Mouse (Mus musculus) frontal cortex, postnatal 36 days (tissue): Measurements from ENCODE around the gene Col15a1.

Experiments
- DNase-seq, 2 experiments: peaks; one replicate each; pipeline ENCODE4 v3.0.0; 2022; ENCODE audit warnings: low spot score in 2 of 2

Col15a1 gene

DNA sequence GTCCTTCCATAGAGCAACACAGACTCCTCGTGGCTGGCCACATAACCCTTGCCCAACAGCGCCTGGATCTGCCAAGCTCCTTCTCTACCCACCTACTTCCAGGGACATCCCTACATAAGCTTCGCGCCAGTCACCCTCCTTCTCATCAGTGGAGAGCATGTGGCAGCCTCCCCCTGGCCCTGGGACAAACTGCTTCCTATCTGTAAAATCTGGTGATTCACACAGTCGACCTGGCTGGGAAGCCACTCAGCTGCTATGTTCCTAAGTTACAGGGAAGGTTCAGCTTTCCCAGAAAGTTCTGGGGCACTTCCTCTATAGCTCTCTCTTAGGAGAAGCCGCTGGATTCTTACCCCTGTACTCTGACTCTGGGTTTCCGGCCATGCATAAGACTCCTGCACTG, 22.5 kb downstream of the Col15a1 start:
- DNase-seq, result no peak

DNA sequence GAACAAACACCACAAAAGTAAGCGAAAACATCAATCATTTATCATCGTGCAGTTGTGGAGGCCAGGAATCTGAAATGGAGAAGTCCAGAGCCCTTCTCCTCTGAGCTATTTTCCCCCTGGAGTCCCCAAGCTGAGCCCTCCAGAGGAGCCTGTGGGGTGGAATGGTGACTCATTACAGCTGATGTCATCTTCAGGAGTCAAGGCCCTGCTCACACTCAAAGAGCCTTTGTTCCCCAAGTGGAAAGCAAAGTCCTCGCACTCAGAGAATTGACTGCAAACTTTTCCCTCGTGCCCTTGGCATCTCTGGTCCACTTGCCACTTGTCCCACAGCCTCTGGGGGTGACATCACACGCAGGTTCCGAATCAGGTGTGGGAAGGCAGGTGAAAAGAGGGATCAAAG, 23.4 kb downstream of the Col15a1 start:
- no peak for DNase-seq

- DNase-seq, result no peak
These were observed 25.4 kb downstream of the Col15a1 start for GRCm38 (mm10) chr4:47233192-47233835.

DNA sequence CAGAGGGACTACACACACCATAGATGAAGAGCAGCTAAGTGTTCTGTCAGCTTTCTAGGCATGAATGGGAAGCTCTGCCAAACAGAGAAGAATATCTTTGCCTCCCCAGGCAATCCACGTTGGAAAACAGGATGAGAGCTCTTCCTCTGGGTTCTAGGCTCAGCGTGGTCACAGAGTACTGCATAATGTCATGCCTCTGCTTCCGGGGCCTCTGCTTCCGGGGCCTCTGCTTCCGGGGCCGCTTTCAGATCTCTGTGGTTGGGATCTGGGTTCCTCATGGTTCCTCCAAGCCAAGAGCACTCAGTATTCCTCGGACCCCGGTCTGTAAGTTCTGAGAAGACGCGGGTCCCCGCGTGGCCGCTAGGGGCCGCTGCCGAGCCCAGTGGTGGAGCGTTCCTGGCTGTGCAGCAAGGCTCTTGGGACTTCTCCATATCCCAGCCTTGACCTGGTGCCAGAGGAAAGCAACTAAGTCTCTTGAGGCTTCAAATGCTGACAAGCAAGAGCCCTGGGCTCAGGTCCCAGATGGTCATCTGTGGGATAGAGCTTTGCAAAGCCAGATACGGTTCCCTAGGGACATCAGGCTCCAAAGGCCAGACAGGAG, 26.8 kb downstream of the Col15a1 start:
- DNase-seq, result peak; percentile 69 to 70

GRCm38 (mm10) chr4:47235312-47235711, 27.4 kb downstream of the Col15a1 start:
- DNase-seq, result no peak

DNA sequence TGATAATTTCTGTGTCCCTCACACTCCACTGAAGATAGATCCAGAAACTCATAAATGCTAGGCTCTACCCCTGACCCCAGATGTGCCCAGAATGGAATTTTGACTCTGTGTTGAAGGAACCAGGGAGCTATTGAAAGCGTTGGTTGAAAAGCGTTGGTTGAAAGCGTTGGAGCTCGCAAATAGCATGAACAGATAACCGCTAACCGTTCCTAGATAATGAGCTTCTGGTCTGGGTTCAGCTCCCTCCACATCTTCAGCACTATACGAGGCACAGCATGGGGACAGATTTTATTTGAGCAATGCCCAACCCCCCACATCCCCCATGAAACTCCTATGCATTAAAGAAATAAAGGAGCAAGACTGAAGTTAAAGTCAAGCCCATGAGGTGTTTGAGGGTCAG, 28.1 kb downstream of the Col15a1 start:
- DNase-seq, result no peak

DNA sequence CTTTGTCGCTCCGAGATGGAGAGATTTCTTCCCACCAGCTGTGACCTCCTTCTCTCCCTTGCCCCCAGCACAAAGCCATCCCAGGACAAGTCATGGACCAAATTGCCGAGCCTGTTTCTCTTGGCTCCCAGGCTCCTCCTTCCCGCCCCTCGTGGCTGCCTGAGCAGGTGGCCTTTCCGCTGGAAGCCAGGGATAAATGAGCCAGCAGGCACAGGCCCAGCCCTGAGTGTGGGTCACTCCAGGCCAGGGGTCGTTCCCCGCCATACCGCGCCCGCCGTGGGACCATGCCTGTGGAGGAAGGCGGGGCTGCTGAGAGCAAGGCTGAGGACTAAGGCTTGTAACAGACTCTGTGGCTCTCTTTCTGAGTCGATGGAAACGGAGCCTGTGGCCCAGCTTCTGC, 29.3 kb downstream of the Col15a1 start:
- no peak for DNase-seq

- no peak for DNase-seq
These were observed 31.2 kb downstream of the Col15a1 start for GRCm38 (mm10) chr4:47239114-47239513.

GRCm38 (mm10) chr4:47240901-47241300, 32.9 kb downstream of the Col15a1 start:
- DNase-seq, result no peak

GRCm38 (mm10) chr4:47242127-47242526, 34.2 kb downstream of the Col15a1 start:
- no peak for DNase-seq

DNA sequence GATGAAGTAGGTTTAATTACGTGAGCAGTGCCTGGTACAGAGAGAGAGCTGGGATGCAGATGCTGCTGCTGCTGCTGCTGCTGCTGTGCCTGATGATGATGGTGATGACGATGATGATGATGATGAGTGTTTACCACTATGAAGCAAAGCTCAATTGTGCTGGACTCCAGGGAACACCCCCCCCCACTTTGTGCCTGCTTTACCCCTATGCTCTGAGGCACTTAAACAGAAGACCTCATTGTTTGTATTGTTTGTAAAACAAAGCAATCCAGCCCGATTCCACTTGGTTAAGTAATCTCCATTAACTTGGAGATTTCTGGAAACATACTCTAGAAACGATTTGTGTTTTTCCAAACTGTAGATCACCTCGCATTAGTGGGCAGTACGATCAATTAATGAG, 36.7 kb downstream of the Col15a1 start:
- DNase-seq, result no peak

GRCm38 (mm10) chr4:47245621-47246020, 37.7 kb downstream of the Col15a1 start:
- DNase-seq, result no peak

GRCm38 (mm10) chr4:47246811-47247210, 38.9 kb downstream of the Col15a1 start:
- DNase-seq, result no peak

- DNase-seq, result peak in 1 of 2 experiments; percentile 51
These were observed 39.6 kb downstream of the Col15a1 start for GRCm38 (mm10) chr4:47247574-47247973.

DNA sequence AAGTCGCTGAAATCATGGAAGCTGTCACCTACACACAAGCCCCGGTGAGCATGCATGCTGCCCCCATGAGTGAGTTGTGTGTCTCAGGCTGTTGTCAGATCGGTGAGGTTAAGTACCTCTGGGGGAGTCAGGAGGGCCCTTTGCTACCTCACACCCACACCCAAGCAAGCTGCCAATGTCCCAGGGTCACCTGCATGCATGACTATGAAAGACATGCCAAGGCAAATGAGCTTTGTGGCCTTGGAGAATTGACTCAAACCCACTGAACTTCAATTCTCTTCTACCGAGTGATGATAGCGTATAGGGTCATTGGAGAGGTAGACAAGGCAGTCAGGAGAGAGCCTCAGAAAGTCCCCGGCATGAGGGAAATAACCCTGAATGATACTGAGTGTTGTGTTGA, 41.2 kb downstream of the Col15a1 start:
- DNase-seq, result no peak

- DNase-seq, result peak; percentile 74 to 79
These were observed 43.1 kb downstream of the Col15a1 start for GRCm38 (mm10) chr4:47251069-47251468.

DNA sequence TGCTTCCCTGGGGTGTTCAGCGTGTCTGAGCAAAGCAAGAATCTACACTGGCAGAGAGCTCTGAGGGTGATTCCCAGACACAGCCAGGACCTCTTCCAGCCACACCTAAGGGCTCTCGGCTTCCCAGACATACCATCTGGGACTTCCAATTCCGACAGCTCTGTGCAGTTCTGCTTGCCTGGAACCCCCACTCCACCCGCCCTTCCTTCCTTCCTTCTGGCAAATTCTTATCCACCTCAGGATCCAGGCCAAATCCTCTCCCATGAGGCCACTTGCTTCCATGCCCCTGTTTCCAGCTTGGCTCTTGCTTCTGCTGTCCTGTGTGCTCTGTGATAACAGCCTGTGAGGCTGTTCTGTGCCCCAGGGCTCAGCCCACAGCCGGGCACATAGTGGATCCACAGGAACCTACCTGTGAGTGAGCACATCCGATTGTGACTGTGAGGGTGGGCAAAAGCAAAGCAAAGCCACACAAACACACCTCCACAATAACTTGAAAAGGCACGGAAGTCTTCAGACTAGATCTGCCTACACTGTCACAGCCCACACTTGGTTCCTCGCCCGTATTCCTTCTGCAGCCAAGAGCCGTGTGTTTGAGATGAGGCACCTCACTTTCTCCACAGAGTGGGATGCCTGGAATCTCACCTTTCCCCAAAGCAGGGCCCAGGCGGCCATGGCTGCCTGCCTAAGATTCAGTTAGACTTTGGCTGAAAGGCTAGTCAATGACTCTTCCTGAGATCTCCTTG, 43.9 kb downstream of the Col15a1 start:
- DNase-seq, result peak; percentile 81 to 87

DNA sequence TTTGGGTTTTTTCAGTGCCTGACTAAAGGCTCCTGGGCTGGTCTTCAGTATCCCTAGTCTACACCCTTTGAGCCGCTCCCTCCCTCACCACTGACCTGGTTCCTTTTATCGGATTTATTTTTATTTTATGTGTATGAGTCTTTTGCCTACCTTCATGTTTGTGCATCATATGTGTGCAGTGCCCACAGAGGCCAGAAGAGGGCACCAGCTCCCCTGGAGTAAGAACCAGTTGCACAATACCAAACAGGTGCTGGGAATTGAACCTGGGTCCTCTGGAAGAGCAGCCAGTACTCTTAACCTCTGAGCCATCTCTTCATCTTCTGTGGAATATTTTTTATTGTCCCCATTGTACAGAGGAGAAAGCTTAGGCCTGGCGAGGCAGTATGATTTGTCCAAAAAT, 44.7 kb downstream of the Col15a1 start:
- no peak for DNase-seq

DNA sequence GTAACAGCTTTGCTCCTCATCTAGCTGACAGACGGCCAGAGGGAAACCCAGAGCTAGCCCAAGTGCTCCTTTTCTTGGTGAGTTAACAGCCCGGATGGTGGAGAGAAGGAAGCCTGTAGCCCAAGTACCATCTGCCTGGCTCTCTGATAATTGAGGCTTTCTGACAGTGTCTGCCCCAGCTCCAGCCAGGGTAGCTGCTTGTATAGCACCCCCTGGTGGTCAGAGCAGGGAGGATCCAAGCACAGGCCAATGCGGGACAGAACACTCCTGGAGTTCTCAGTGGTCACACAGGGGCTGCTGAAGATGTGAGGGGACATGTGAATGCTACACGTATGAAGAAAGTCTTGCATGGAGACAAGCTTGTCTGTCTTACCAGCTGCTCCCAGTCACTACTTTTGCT, 47.7 kb downstream of the Col15a1 start:
- DNase-seq, result peak; percentile 59 to 73

- DNase-seq, result no peak
These were observed 50.2 kb downstream of the Col15a1 start for GRCm38 (mm10) chr4:47258201-47258600.

DNA sequence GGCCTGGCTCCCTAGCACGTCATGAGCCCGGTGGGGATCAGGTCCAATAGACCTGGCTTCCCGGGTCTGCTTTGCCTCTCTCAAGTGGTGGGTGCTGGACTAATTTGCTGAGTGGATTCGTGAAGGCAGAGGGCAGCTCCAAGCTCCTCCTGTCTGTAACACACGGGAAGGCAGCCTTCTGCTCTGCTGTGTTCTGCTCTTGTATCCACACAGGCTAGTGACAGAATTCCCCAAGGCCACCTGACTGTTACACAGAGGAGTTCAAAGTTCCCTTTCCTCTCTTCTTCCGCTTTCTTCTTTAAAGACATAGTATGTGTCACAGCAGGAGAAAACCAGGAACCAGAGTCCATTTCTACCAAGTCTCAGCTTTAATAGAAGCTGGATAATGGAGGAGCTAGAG, 53.1 kb downstream of the Col15a1 start:
- DNase-seq, result no peak

GRCm38 (mm10) chr4:47261919-47262318, 54.0 kb downstream of the Col15a1 start:
- no peak for DNase-seq

DNA sequence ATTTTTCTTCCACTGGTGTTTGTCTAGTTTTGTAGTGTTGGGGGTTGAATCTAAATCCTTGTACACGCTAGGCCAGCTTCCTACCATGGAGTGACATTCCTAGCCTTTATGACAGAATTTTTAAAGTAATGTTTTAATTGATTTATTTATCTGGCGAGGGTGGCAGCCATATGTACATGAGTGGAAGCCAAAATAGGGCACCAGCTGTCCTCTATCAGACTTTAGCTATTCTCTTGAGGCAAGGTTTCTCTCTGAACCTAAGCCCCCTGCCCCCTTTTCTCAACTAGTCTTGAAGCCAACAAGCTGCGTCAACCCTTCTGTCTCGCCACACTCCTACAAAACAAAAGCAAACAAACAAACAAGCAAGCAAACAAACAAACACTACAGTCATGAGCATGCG, 57.6 kb downstream of the Col15a1 start:
- DNase-seq, result no peak
